Mouse (Mus musculus) testis, adult 2 months (tissue): ENCODE measurements around the gene Ddx31.

Source experiments
- CTCF ChIP-seq: fragments of 200-500 bp; IDR thresholded peaks from 2 replicates; pipeline ENCODE4 v1.5.1; 2012; ENCODE audit warnings: low read depth, mild to moderate bottlenecking, inconsistent platforms, low read length, moderate library complexity; ENCODE audit not compliant: control insufficient read depth, insufficient read depth, insufficient replicate concordance
- POLR2A ChIP-seq: fragments of 200-500 bp; IDR thresholded peaks from 2 replicates; pipeline ENCODE4 v1.6.1; 2012; ENCODE audit warnings: low read depth, mild to moderate bottlenecking, inconsistent platforms, low read length, moderate library complexity; ENCODE audit not compliant: control insufficient read depth

GRCm38 (mm10) chr2:28863857-28864256, 23.7 kb downstream of the Ddx31 start:
- TF ChIP-seq CTCF: no peak
- TF ChIP-seq POLR2A: no peak
